Mouse (Mus musculus): Measurements from ENCODE around the gene Crb3. TPM values are rescaled to one million over a fixed set of nuclear protein-coding genes. Genes with fewer than 3 reads are reported as not detected.
"Not testable (repeated sequence)": the region's sequence is repeated elsewhere in the genome, so short reads cannot be mapped to it uniquely, and the experiment has no call there.

Gene Crb3
- under 1 TPM; 0.40 to 0.97 TPM for total RNA-seq (2021)

- intact Hi-C loops (cut with DNase I), result no loop called here
- peak; percentile 52 for DNase-seq
These were observed at the start of gene Crb3 for GRCm38 (mm10) chr17:57058891-57059485. TSS of gene Crb3 (plus strand) at chr17:57059105.

- intact Hi-C loops (cut with DNase I), result no loop called here
- no peak for DNase-seq
These were observed 48.0 kb upstream of the Crb3 start for GRCm38 (mm10) chr17:57010911-57011235.

GRCm38 (mm10) chr17:57011236-57012141 lies 47.4 kb upstream of the Crb3 start, which contains the start of the genes Gtf2f1 and Gm17949:
TSS of gene Gtf2f1 (minus strand) at chr17:57011288.
TSS of gene Gm17949 (plus strand) at chr17:57011469.
- DNase-seq, result peak; percentile 98
- intact Hi-C loops (cut with DNase I), result no loop called here

GRCm38 (mm10) chr17:57012245-57012795 lies 46.6 kb upstream of the Crb3 start:
- intact Hi-C loops (cut with DNase I), result no loop called here

GRCm38 (mm10) chr17:57019693-57020092 lies 39.2 kb upstream of the Crb3 start:
- intact Hi-C loops (cut with DNase I), result no loop called here
- no peak for DNase-seq

More at GRCm38 (mm10) chr17:57012245-57012795, 46.6 kb upstream of the Crb3 start:
- no peak for DNase-seq

- no peak for DNase-seq
- intact Hi-C loops (cut with DNase I), result no loop called here
These were observed 37.9 kb upstream of the Crb3 start for GRCm38 (mm10) chr17:57020960-57021359.

GRCm38 (mm10) chr17:57027471-57027870 lies 31.4 kb upstream of the Crb3 start:
- no peak for DNase-seq
- intact Hi-C loops (cut with DNase I), result no loop called here

GRCm38 (mm10) chr17:57029691-57030090 lies 29.2 kb upstream of the Crb3 start:
- DNase-seq, result no peak
- intact Hi-C loops (cut with DNase I), result no loop called here

GRCm38 (mm10) chr17:57030931-57031660 lies 27.8 kb upstream of the Crb3 start, which contains the start of gene Khsrp:
TSS of gene Khsrp (minus strand) at chr17:57031522.
- DNase-seq, result peak; percentile 99
- intact Hi-C loops (cut with DNase I), result no loop called here

- intact Hi-C loops (cut with DNase I), result no loop called here
These were observed 27.1 kb upstream of the Crb3 start for GRCm38 (mm10) chr17:57031661-57032420.

GRCm38 (mm10) chr17:57032854-57033253 lies 26.1 kb upstream of the Crb3 start:
- intact Hi-C loops (cut with DNase I), result no loop called here
- DNase-seq, result no peak

More at GRCm38 (mm10) chr17:57031661-57032420, 27.1 kb upstream of the Crb3 start:
- peak; percentile 93 for DNase-seq

- DNase-seq, result no peak
- intact Hi-C loops (cut with DNase I), result no loop called here
These were observed 19.9 kb upstream of the Crb3 start for GRCm38 (mm10) chr17:57038978-57039377.

GRCm38 (mm10) chr17:57041554-57041953 lies 17.4 kb upstream of the Crb3 start, which contains the start of gene Slc25a41:
TSS of gene Slc25a41 (minus strand) at chr17:57041654.
- DNase-seq, result no peak
- intact Hi-C loops (cut with DNase I), result no loop called here

GRCm38 (mm10) chr17:57047406-57047805 lies 11.5 kb upstream of the Crb3 start:
- peak; percentile 29 for DNase-seq
- intact Hi-C loops (cut with DNase I), result no loop called here

GRCm38 (mm10) chr17:57048816-57049215 lies 10.1 kb upstream of the Crb3 start:
- no peak for DNase-seq
- intact Hi-C loops (cut with DNase I), result no loop called here

GRCm38 (mm10) chr17:57051679-57052078 lies 7.2 kb upstream of the Crb3 start:
- intact Hi-C loops (cut with DNase I); DNase-seq: not testable (repeated sequence)

- intact Hi-C loops (cut with DNase I), result no loop called here
These were observed 2.7 kb upstream of the Crb3 start for GRCm38 (mm10) chr17:57056246-57056645.

GRCm38 (mm10) chr17:57059486-57059977 lies 627 bp downstream of the Crb3 start, which contains the start of gene Slc25a23:
TSS of gene Slc25a23 (minus strand) at chr17:57059863.
- intact Hi-C loops (cut with DNase I), result no loop called here
- DNase-seq, result peak; percentile 89

More at GRCm38 (mm10) chr17:57056246-57056645, 2.7 kb upstream of the Crb3 start:
- DNase-seq, result no peak

GRCm38 (mm10) chr17:57060231-57060801 lies 1.4 kb downstream of the Crb3 start:
- intact Hi-C loops (cut with DNase I), result no loop called here
- peak; percentile 96 for DNase-seq

All from left cerebral cortex, postnatal 4 days (tissue).